Mouse (Mus musculus): ENCODE measurements around the gene Nol12.

DNA sequence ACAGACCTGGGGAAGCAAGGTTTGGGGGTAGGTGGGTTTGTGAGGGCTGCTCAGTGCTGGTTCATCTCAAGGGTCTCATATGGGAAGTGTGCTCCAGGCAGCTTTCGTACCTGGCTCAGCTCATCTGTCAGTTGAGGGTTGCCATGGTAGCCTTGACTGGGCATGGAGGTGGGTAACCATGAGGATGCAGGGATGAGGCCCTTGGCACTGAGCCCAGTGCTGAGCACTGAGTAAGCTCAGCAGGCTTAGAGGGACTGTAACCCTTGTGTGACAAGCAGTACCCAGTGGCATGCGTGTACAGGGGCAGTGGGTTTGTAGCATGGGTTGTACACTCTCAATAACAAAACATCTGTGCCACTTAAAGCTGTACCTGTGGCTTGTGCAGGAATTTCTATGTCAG, 3.2 kb downstream of the Nol12 start:
- TF ChIP-seq CTCF (IDR thresholded peaks at IDR 0.05; ENCODE audit: borderline replicate concordance, extremely low read depth, insufficient read depth, insufficient read length) (no peak), POLR2A (IDR thresholded peaks at IDR 0.05; ENCODE audit: borderline replicate concordance, extremely low read depth, insufficient read depth, insufficient read length, poor library complexity, severe bottlenecking) (no peak)
